30 mouse cellular contexts compared by ENCODE assay signal in the genomic region with DNA sequence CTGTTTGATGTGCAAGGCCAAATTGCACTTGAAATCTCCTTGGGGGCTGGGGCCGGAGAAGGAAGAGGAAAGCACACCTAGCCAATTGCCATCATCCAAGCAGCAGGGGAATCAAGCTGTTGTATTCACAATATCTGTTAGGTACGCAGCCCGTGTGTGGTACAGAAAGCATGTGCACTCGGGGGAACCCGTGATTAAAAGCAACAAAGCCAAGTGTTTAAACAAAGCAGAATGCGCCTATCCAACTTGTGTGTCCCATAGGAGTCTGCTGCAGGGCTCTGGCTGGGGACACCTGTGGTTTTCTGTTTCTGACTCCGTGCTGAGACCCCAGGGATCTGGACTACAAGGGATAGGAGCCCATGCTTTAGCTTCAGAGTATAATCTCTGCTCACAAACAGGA.
A peak's percentile ranks its signal among the peaks of the same experiment; 100 is the strongest.
DNase-seq lines count a peak whose midpoint lies in the region; ATAC-seq and TF ChIP-seq lines count a peak whose summit lies in the region.
"Had no signal": no experiment of that assay in that cellular context is flagged by ENCODE, and none has a peak within 500 bp of the region (broad histone marks: within the 10 kb centered on the region; RNA-seq: fewer than 3 reads in every experiment).

No protein-coding gene starts in this region.

- peaks cover 21% of the 10 kb centered on the region for H3K4me1 ChIP-seq in embryonic facial prominence, embryonic 10.5 days
- peaks cover 12% of the 10 kb centered on the region for H3K4me1 ChIP-seq in olfactory bulb, adult 2 months (ENCODE audit: control insufficient read depth, insufficient read depth, low read length)
- H3K4me1 ChIP-seq: limb, embryonic 15.5 days; liver, embryonic 13.5 days; megakaryocyte, embryonic 14.5 days; stomach, embryonic 15.5 days had no signal

- no peak for TF ChIP-seq POLR2A in olfactory bulb, adult 2 months (IDR thresholded peaks at IDR 0.05; ENCODE audit: insufficient read depth, low read depth, low read length)

- H3K27ac ChIP-seq in layer of hippocampus, adult 2 months = peak overlapping the region; percentile 8; the same call in 1 of the 2 replicates
- H3K27ac ChIP-seq in embryonic facial prominence, embryonic 10.5 days (replicated peaks) = no peak overlapping the region
- H3K27ac ChIP-seq in olfactory bulb, adult 2 months (ENCODE audit: insufficient read depth, low read depth, low read length) = peak overlapping the region; percentile 87
- H3K27ac ChIP-seq: hindbrain, embryonic 10.5 days; hindbrain, embryonic 15.5 days; limb, embryonic 10.5 days; limb, embryonic 15.5 days; liver, embryonic 13.5 days; midbrain, embryonic 12.5 days; stomach, embryonic 15.5 days had no signal

- no peak for ATAC-seq in cerebellum, adult (ENCODE audit: insufficient number of reproducible peaks, low FRiP score, low TSS enrichment)
- no peak for ATAC-seq in erythroid progenitor cell, adult 5-6 weeks (replicated peaks; ENCODE audit: low FRiP score, poor library complexity, severe bottlenecking)
- ATAC-seq: activated CD4-positive, CD25-positive, alpha-beta regulatory T cell, adult 4 months; forebrain, postnatal 0 days; inflammation-experienced regulatory T-cells, adult 6 months; lung, postnatal 0 days had no signal

- no peaks in the 10 kb centered on the region for H3K9me3 ChIP-seq in embryonic facial prominence, embryonic 10.5 days
- H3K9me3 ChIP-seq: hindbrain, embryonic 10.5 days; hindbrain, embryonic 15.5 days; limb, embryonic 10.5 days; limb, embryonic 15.5 days; liver, embryonic 13.5 days; midbrain, embryonic 12.5 days; stomach, embryonic 15.5 days had no signal

- no peak for TF ChIP-seq CTCF in layer of hippocampus, adult 2 months (conservative IDR thresholded peaks at IDR 0.05)
- no peak for TF ChIP-seq CTCF in olfactory bulb, adult 2 months (IDR thresholded peaks at IDR 0.05; ENCODE audit: insufficient read depth, low read depth, low read length)

- DNase-seq in cerebellum, adult 9-11 months = peak; percentile 53
- no peak for DNase-seq in layer of hippocampus, adult 2 months (ENCODE audit: low spot score in 2 of 2)
- no peak for DNase-seq in layer of hippocampus, postnatal 14 days (ENCODE audit: low spot score in 2 of 2)
- DNase-seq in embryonic facial prominence, embryonic 10.5 days (ENCODE audit: low spot score) = peak; percentile 31
- DNase-seq: adrenal gland, adult 2 months; adrenal gland, postnatal 36 days; cerebellum, adult 11 months; embryo, embryonic 11 days; forebrain, postnatal 0 days; heart, postnatal 14 days; kidney, adult 11 months; kidney, postnatal 14 days; liver, embryonic 13.5 days; lung, adult 18-20 months; lung, postnatal 4 days; retina, postnatal 1 day; right cerebral cortex, postnatal 25 days had no signal

- H3K4me3 ChIP-seq in layer of hippocampus, adult 2 months = no peak overlapping the region
- H3K4me3 ChIP-seq in embryonic facial prominence, embryonic 10.5 days = no peak overlapping the region
- no peak overlapping the region for H3K4me3 ChIP-seq in olfactory bulb, adult 2 months (ENCODE audit: insufficient read depth, low read depth, low read length)
- H3K4me3 ChIP-seq: hindbrain, embryonic 10.5 days; hindbrain, embryonic 15.5 days; limb, embryonic 10.5 days; limb, embryonic 15.5 days; liver, embryonic 13.5 days; megakaryocyte, embryonic 14.5 days; midbrain, embryonic 12.5 days; stomach, embryonic 15.5 days had no signal

- 45% methylated on average over 7 of the region's 7 CpGs for WGBS in embryonic facial prominence, embryonic 10.5 days
- WGBS in olfactory bulb, adult 2 months = 28% methylated on average over 7 of the region's 7 CpGs

- H3K27me3 ChIP-seq in embryonic facial prominence, embryonic 10.5 days (replicated peaks; ENCODE audit: low read depth, poor library complexity, severe bottlenecking) = no peaks in the 10 kb centered on the region
- H3K27me3 ChIP-seq: hindbrain, embryonic 15.5 days; limb, embryonic 15.5 days; liver, embryonic 13.5 days; megakaryocyte, embryonic 14.5 days; midbrain, embryonic 12.5 days; stomach, embryonic 15.5 days had no signal

- no peaks in the 10 kb centered on the region for H3K36me3 ChIP-seq in embryonic facial prominence, embryonic 10.5 days (replicated peaks)
- H3K36me3 ChIP-seq: hindbrain, embryonic 10.5 days; hindbrain, embryonic 15.5 days; limb, embryonic 10.5 days; limb, embryonic 15.5 days; liver, embryonic 13.5 days; midbrain, embryonic 12.5 days; stomach, embryonic 15.5 days had no signal

Comparison
In these comparisons a context has a peak if more than half of its experiments do, and no peak if none do; other contexts are left out.
1. DNase-seq: peak in cerebellum, adult 9-11 months (single experiment) and embryonic facial prominence, embryonic 10.5 days (single experiment); none in layer of hippocampus, adult 2 months (0 of 2) and layer of hippocampus, postnatal 14 days (0 of 2).